Mouse (Mus musculus) large intestine, adult 2 months (tissue): ENCODE results near the gene Arpc2. TPM values are rescaled to one million over a fixed set of nuclear protein-coding genes. Genes with fewer than 3 reads are reported as not detected.

Source experiments
- DNase-seq: peaks from one replicate; pipeline ENCODE4 v3.0.0-alpha.2; 2012; ENCODE audit warnings: low read depth, low spot score
- WGBS: fragments of 180-500 bp; shearing (Covaris S2); methylation state at CpG from one replicate; pipeline ENCODE4 v1.1.7; 2018; 5-methylcytosine and 5-hydroxymethylcytosine counted together
- polyA plus RNA-seq: library from polyadenylated mRNA; depleted of rRNA; stranded (reverse); fragments of >200 nt; gene quantifications from 2 replicates; pipeline ENCODE4 v1.2.3, GENCODE M21; 2012

The Arpc2 gene
- polyA plus RNA-seq, 1 experiment = 188 TPM

DNA sequence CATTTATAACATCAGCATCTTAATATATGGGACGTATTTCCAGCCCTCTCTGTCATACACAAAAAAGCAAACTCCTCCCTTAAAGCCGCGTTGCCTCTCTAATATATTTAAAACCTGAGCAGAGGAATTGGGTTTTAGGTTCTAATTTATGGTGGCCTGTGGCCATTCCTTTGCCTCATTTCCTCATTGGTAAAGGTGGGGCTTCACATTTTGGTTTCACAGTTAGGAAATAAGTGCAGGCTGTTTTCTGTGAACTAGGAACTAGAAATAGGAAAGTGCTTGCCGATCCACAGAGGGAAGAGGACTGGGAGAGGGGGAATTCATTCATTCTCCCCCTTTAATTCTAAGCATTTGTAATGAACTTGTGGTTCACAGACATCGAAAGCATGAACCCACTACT is 1.8 kb downstream of the Arpc2 start:
- WGBS = under 1% methylated on average over 5 of the region's 5 CpGs
- DNase-seq = no peak

GRCm38 (mm10) chr1:74238136-74238535 is 2.3 kb downstream of the Arpc2 start:
- no peak for DNase-seq
- 13% methylated on average over 1 of the region's 1 CpGs for WGBS

- DNase-seq = no peak
- WGBS = 7% methylated on average over 7 of the region's 7 CpGs
Observed at GRCm38 (mm10) chr1:74239162-74239561, 3.3 kb downstream of the Arpc2 start.

DNA sequence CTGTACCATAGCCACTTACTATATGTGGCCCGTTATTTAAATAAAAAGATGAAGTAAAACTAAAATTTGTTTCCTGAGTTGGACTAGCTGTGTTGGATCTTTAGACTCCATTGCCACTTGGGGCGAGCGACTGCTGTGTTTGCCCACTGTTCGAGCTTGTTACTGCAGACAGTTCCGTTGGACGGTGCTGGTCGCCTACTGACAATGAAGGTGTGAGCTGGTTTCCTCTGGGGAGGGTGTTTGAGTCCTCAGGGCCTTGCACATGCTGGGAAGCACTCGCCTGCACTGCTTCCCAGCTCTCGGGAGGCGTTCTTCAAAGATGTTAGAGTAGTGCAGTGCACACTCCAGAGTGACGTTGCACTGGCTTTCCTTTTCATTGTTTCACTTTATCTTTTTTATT is 3.7 kb downstream of the Arpc2 start:
- DNase-seq = no peak
- WGBS = 14% methylated on average over 11 of the region's 11 CpGs

GRCm38 (mm10) chr1:74240311-74240710 is 4.4 kb downstream of the Arpc2 start:
- 14% methylated on average over 6 of the region's 6 CpGs for WGBS
- no peak for DNase-seq

- 45% methylated on average over 4 of the region's 4 CpGs for WGBS
- DNase-seq = no peak
Observed at GRCm38 (mm10) chr1:74240832-74241231, 4.9 kb downstream of the Arpc2 start.

- WGBS = 47% methylated on average over 2 of the region's 2 CpGs
- DNase-seq = no peak
Observed at GRCm38 (mm10) chr1:74245525-74245924, 9.6 kb downstream of the Arpc2 start.

DNA sequence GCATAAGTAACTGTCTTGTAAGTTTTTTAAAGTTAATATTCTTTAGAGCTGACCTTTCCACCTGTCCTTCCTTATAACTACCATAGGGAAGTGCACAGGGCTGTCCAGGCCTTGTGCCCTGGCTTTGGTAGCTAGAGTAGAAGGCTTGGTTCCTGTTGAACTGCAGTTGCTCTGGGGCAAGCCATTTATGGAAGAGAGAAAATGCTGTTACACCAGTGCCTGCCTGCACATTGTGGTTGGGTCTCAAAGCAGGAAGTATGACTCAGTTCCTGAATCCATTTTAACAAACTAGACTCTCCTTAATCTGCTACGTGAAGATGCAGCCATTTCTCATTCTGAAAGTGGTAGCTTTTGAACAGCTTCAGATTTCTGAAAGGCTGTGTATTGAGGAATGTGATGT is 12.9 kb downstream of the Arpc2 start:
- DNase-seq = no peak
- 2% methylated on average over 1 of the region's 1 CpGs for WGBS

DNA sequence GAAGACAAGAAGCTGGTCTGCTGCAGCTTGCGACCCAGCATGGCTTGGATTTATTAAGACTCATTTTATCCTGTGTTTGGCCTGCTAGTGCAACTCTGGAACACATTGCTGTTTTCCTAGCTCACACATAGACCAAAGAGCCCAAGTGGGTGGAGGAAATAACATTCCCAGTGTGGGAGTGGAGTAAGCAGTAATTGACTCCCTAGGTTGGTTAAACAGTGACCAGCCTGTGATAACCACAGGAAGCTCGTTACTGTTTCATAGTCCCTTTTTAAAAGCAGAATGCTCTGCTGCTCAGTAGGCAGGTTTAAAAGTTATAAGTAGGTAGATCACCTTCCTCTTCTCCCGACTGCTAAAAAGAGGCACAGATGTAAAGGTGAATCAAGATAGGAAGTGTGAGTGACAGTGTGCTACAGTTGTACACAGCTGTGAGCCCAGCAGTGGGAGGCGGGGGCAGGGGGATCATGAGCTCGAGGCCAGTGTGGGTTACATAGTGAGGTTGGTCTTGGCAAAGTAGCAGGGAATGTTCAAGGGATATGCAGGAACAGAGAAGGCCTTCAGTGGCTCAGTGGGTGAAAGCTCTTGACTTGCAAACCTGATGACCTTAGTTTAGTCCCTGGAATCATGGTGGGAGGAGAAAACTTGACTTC is 13.6 kb downstream of the Arpc2 start:
- DNase-seq = no peak
- WGBS = 17% methylated on average over 5 of the region's 5 CpGs

GRCm38 (mm10) chr1:74250096-74250495 is 14.2 kb downstream of the Arpc2 start:
- no peak for DNase-seq
- WGBS = 38% methylated on average over 4 of the region's 4 CpGs

- WGBS = 44% methylated on average over 8 of the region's 8 CpGs
- DNase-seq = no peak
Observed at GRCm38 (mm10) chr1:74255704-74256345, 19.9 kb downstream of the Arpc2 start.

- no peak for DNase-seq
- WGBS = 77% methylated on average over 4 of the region's 4 CpGs
Observed at GRCm38 (mm10) chr1:74256782-74257181, 20.9 kb downstream of the Arpc2 start.

- WGBS = 74% methylated on average over 6 of the region's 6 CpGs
- no peak for DNase-seq
Observed at GRCm38 (mm10) chr1:74262510-74262909, 26.6 kb downstream of the Arpc2 start.

DNA sequence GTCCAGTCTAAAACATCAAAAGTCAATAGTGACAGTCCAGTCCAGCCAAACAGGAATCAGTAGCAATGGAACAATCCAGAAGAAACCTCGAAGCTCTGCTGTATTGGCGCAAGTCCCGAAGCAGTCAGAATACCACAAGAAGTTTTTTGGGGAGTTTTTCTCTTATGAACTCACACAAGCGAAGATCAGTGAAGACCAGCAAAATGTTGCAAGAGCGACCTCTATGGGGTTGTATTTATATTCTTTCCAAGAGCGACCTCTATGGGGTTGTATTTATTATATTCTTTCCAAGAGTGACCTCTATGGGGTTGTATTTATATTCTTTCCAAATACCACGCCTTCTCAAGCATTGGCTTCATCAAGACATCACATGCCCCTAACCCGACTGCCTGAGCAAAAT is 32.9 kb downstream of the Arpc2 start:
- 78% methylated on average over 8 of the region's 8 CpGs for WGBS
- no peak for DNase-seq

DNA sequence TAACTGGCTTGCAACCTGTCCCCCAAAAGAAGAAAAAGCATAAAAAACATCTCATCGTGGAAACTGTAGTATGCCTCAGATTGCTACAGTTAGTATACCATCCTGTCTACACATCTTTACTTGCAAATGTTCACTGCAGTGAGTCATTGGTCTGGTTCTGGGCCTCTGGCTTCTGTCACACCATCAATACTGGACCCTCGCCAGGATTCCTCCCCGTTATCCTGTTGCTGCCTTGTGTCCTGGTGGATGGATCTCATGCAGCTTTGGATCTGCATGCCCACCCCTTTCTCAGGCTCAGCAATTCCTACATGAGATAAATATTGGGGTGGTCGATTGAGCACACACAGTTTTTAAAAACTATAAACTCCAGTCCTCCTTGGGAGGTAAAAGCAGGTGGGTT is 35.8 kb downstream of the Arpc2 start:
- DNase-seq = no peak
- WGBS = 62% methylated on average over 4 of the region's 4 CpGs

GRCm38 (mm10) chr1:74275015-74275414 is 39.1 kb downstream of the Arpc2 start:
- no peak for DNase-seq
- 35% methylated on average over 9 of the region's 9 CpGs for WGBS

DNA sequence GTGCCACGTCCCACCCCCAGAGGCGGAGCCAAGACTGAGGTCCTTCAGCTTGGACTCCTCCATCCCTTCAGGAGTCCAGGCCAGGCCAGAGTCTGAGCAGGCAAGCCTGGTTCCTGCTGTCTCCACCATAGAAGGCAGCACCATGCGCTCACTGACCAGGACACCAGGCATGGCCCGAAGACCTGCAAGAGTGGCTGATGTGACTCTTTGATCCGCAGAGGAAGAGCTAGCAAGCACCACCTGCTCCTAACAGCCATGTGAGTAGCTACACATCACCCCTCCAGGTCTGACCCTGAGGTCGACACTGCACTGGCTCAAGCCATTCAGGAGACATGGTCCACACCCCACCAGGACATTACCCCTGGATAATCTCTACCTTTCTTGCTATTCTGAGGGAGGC is 41.2 kb downstream of the Arpc2 start:
- 63% methylated on average over 6 of the region's 6 CpGs for WGBS

GRCm38 (mm10) chr1:74277883-74278537 is 42.1 kb downstream of the Arpc2 start:
- WGBS = 36% methylated on average over 8 of the region's 8 CpGs
- DNase-seq = no peak

More for the DNA sequence above, 41.2 kb downstream of the Arpc2 start:
- DNase-seq = no peak

DNA sequence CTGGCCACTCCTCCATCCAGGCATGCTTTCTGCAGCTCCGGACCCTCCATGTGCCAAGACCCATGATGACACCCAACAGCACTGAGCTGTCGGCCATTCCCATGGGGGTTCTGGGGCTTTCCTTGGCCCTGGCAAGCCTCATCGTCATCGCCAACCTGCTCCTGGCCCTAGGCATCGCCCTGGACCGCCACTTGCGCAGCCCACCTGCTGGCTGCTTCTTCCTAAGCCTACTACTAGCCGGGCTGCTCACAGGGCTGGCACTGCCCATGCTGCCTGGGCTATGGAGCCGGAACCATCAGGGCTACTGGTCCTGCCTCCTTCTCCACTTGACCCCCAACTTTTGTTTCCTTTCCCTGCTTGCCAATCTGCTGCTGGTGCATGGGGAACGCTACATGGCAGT is 42.7 kb downstream of the Arpc2 start, which contains the start of gene Gpbar1:
Gene Gpbar1, plus strand, starts transcription at position 13 of the 400 bp plus-strand sequence.
- 93% methylated on average over 10 of the region's 10 CpGs for WGBS
- no peak for DNase-seq

GRCm38 (mm10) chr1:74278988-74279387 is 43.1 kb downstream of the Arpc2 start:
- no peak for DNase-seq
- 88% methylated on average over 11 of the region's 11 CpGs for WGBS
